Mouse (Mus musculus): ENCODE data around the gene Dhx33. TPM values are rescaled to one million over a fixed set of nuclear protein-coding genes. Genes with fewer than 3 reads are reported as not detected.

Dhx33 gene
- polyA plus RNA-seq, 1 experiment from 2014 or later = 16.3 TPM

DNA sequence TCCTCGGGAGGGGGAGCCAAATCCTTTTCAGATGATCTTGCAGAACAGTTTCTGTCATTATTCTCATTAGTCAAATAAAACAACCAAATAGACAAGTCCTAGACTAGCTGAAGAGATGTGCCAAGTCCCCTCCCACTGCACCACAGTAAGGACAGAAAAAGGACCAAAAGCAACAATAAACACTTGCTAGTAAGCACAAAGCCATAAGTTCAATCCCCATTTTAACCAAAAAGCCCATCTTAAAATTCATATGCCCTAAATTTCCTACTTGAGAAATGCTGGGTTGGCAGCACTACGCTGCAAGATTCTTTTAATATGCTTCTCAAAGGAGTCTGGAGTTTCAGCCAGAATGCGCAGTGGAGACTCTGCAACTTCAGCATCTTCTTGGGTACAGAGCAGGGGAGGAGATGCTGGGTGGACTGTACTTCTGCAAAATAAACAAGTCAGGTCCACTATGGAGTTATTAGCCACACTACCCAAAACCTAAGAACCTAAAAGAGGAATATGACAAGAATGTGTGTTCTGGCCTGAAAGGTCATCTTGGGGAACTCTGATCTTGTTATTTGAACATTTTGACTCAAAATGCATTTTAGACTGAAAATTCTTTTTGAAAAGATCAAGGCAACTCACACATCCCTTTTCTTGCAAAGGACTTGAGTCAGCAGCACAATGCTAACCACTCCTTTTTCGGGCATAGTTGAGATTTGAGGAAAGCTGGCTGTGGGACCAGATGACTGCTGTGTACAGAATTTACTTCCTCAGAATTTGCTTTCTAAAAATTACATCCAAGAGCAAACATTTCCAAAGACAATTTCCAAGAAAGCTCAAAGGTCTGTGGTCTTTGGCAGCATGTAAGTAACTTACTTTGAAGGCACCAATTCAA is 59.1 kb downstream of the Dhx33 start:
- Histone ChIP-seq H3K4me3 (ENCODE audit: low read length) (no peak overlapping the region), H3K27ac (ENCODE audit: low read length) (no peak overlapping the region), H3K4me2 (ENCODE audit: low read depth, low read length) (no peak overlapping the region), H3K4me1 (replicated peaks; ENCODE audit: control insufficient read depth, insufficient read depth, low read length) (no peaks in the 10 kb centered on the region), H3K36me3 (ENCODE audit: control insufficient read depth, insufficient read depth, low read length) (peaks cover 64% of the 10 kb centered on the region), H3K27me3 (ENCODE audit: control insufficient read depth, insufficient read depth, low read depth, low read length) (no peaks in the 10 kb centered on the region), H3K9ac (ENCODE audit: low read length) (no peak overlapping the region), H3K9me3 (ENCODE audit: control insufficient read depth, low read length) (no peaks in the 10 kb centered on the region)
- no peak for ATAC-seq (ENCODE audit: low read depth)
- 84% methylated on average over 4 of the region's 4 CpGs for WGBS

DNA sequence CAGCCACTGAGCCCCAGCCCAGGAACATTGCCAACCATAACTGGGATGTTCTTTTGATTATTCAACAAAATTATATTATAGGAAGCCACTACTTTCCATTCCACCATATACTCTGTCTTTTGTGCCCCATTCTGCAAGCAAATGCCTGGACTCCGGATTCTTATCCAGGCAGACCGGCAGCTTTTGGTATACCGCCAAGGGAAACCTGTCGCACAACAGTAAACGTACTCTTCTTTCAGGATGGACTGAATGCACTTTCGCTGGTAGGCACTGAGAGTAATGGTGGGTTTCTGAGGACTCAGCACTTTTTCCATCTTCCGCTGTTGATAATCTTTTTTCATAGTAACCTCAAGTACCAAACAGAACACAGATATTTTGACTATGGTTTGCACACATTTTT is 60.6 kb downstream of the Dhx33 start:
- ATAC-seq (ENCODE audit: low read depth) = no peak
- H3K27me3 ChIP-seq (ENCODE audit: control insufficient read depth, insufficient read depth, low read depth, low read length) = no peaks in the 10 kb centered on the region
- no peaks in the 10 kb centered on the region for H3K4me1 ChIP-seq (replicated peaks; ENCODE audit: control insufficient read depth, insufficient read depth, low read length)
- no peak overlapping the region for H3K9ac ChIP-seq (ENCODE audit: low read length)
- no peak overlapping the region for H3K4me2 ChIP-seq (ENCODE audit: low read depth, low read length)
- H3K27ac ChIP-seq (ENCODE audit: low read length) = no peak overlapping the region
- WGBS = 88% methylated on average over 7 of the region's 7 CpGs
- peaks cover 52% of the 10 kb centered on the region for H3K36me3 ChIP-seq (ENCODE audit: control insufficient read depth, insufficient read depth, low read length)
- H3K4me3 ChIP-seq (ENCODE audit: low read length) = no peak overlapping the region
- no peaks in the 10 kb centered on the region for H3K9me3 ChIP-seq (ENCODE audit: control insufficient read depth, low read length)

DNA sequence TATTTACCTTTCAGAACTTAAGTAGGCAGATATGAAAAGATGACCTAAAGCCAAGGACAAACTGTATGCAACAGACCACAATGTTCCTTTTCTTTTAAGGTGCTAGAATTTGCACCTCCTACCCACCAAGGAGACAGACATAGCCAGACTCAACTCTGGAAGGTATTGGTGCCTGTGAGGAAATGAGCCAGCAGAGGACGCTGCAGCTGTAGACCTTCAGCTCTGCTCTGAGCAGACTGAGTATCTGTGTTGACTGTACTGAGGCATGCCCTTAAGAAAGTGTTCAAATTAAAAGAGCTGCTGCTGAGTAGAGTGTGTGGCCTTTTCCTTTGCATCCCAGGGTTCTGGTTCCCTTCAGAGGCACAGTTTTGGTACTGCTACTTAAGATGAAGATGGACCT is 61.6 kb downstream of the Dhx33 start:
- Histone ChIP-seq H3K9ac (ENCODE audit: low read length) (no peak overlapping the region), H3K4me3 (ENCODE audit: low read length) (no peak overlapping the region), H3K36me3 (ENCODE audit: control insufficient read depth, insufficient read depth, low read length) (peaks cover 51% of the 10 kb centered on the region), H3K27ac (ENCODE audit: low read length) (no peak overlapping the region), H3K4me1 (replicated peaks; ENCODE audit: control insufficient read depth, insufficient read depth, low read length) (no peaks in the 10 kb centered on the region), H3K4me2 (ENCODE audit: low read depth, low read length) (no peak overlapping the region), H3K27me3 (ENCODE audit: control insufficient read depth, insufficient read depth, low read depth, low read length) (no peaks in the 10 kb centered on the region), H3K9me3 (ENCODE audit: control insufficient read depth, low read length) (no peaks in the 10 kb centered on the region)
- WGBS = 74% methylated on average over 1 of the region's 1 CpGs
- no peak for ATAC-seq (ENCODE audit: low read depth)

DNA sequence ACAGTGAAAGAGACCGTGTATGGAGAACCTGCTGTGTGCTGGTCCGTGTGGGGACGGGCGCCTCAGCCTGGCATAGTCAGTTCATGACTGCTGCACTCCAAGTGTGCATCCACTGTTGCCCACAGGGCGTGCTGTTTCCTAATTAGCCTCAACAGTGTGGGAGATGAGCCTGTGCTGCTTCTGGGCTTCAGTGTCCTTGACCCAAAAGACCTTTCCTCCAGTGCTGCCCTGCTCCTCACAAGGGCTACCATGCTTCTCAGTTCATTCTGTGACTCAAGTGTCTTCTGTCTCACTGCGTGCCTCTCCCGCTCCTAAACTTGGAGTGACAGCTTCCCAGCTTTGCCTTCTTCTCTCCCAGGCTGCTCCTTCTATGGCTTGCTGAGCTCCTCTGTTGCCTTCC is 68.9 kb downstream of the Dhx33 start:
- Histone ChIP-seq H3K4me3 (ENCODE audit: low read length) (no peak overlapping the region), H3K27ac (ENCODE audit: low read length) (no peak overlapping the region), H3K4me1 (replicated peaks; ENCODE audit: control insufficient read depth, insufficient read depth, low read length) (no peaks in the 10 kb centered on the region), H3K9ac (ENCODE audit: low read length) (no peak overlapping the region), H3K27me3 (ENCODE audit: control insufficient read depth, insufficient read depth, low read depth, low read length) (no peaks in the 10 kb centered on the region), H3K9me3 (ENCODE audit: control insufficient read depth, low read length) (no peaks in the 10 kb centered on the region), H3K4me2 (ENCODE audit: low read depth, low read length) (no peak overlapping the region), H3K36me3 (ENCODE audit: control insufficient read depth, insufficient read depth, low read length) (peaks cover 23% of the 10 kb centered on the region)
- ATAC-seq (ENCODE audit: low read depth) = no peak
- WGBS = 91% methylated on average over 7 of the region's 7 CpGs

Other genes with a start within 250 kb of the Dhx33 start
- 4.9 and 5.7 TPM in 2 replicates for gene Zfp3, start 240.2 kb downstream of the Dhx33 start, polyA plus RNA-seq (2015; fragmentation: Nextera tagmentation; extraction: Ambion mirVana)
- 0.20 and 0.35 TPM in 2 replicates for gene Scimp, start 191.9 kb downstream of the Dhx33 start, polyA plus RNA-seq (2015; fragmentation: Nextera tagmentation; extraction: Ambion mirVana)
- gene Rabep1, start 159.7 kb downstream of the Dhx33 start, polyA plus RNA-seq (2015; fragmentation: Nextera tagmentation; extraction: Ambion mirVana) = 30.0 and 30.2 TPM in 2 replicates
- gene Nup88, start 34.5 kb downstream of the Dhx33 start, polyA plus RNA-seq (2015; fragmentation: Nextera tagmentation; extraction: Ambion mirVana) = 121 and 130 TPM in 2 replicates
- gene Rpain, start 34.2 kb downstream of the Dhx33 start, polyA plus RNA-seq (2015; fragmentation: Nextera tagmentation; extraction: Ambion mirVana) = 72.3 and 84.9 TPM in 2 replicates
- 171 and 185 TPM in 2 replicates for gene C1qbp, start 21.4 kb downstream of the Dhx33 start, polyA plus RNA-seq (2015; fragmentation: Nextera tagmentation; extraction: Ambion mirVana)
- 47.4 and 52.0 TPM in 2 replicates for gene Mis12, start 15.2 kb upstream of the Dhx33 start, polyA plus RNA-seq (2015; fragmentation: Nextera tagmentation; extraction: Ambion mirVana)
- gene Derl2, start 15.4 kb upstream of the Dhx33 start, polyA plus RNA-seq (2015; fragmentation: Nextera tagmentation; extraction: Ambion mirVana) = 52.1 and 53.0 TPM in 2 replicates
- 70.4 and 73.7 TPM in 2 replicates for gene 6330403K07Rik, start 29.1 kb upstream of the Dhx33 start, polyA plus RNA-seq (2015; fragmentation: Nextera tagmentation; extraction: Ambion mirVana)
- gene Nlrp1a, start 140.3 kb upstream of the Dhx33 start, polyA plus RNA-seq (2015; fragmentation: Nextera tagmentation; extraction: Ambion mirVana) = 0.10 TPM in 2 replicates
- 0.06 TPM in 1 of 2 replicates, not detected in the other for gene Nlrp1b, start 226.3 kb upstream of the Dhx33 start, polyA plus RNA-seq (2015; fragmentation: Nextera tagmentation; extraction: Ambion mirVana)

Measured in lung, embryonic 16.5 days (tissue).